In the genomic region with DNA sequence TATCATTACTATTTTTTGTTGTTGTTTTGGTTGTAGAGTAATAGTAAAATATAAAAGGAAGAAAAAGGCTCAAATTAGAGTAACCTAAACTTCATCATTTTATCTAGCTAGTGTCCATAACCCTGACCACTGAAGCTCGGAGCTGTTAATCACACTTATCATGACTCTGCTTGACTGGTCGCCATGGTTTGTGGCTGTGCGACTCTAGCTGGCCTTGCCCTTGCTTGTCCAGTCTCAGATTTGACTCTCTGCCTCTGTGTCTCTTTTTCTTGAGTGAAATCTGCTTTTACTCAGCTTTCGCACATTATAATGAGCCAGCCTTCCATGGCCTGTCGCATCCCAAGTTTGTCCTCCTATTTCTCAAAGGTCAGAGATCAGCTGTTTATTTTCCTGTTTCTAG, we compare ENCODE assay signal across 17 mouse cellular contexts. TPM values are rescaled to one million over a fixed set of nuclear protein-coding genes. Genes with fewer than 3 reads are reported as not detected.
DNase-seq lines count a peak whose midpoint lies in the region; ATAC-seq lines count a peak whose summit lies in the region.
"Had no signal": no experiment of that assay in that cellular context is flagged by ENCODE, and none has a peak within 500 bp of the region (broad histone marks: within the 10 kb centered on the region; RNA-seq: fewer than 3 reads in every experiment).

No protein-coding gene starts in this region.

- ATAC-seq in kidney, embryonic 15.5 days (replicated peaks; ENCODE audit: low FRiP score) = peak; percentile 64
- ATAC-seq: forebrain, embryonic 13.5 days; forebrain, embryonic 15.5 days; forebrain, postnatal 0 days had no signal

- no peak overlapping the region for H3K4me3 ChIP-seq in kidney, embryonic 15.5 days (replicated peaks)
- H3K4me3 ChIP-seq: embryonic facial prominence, embryonic 10.5 days; embryonic facial prominence, embryonic 12.5 days; forebrain, embryonic 13.5 days; forebrain, embryonic 15.5 days had no signal

- no peak overlapping the region for H3K4me2 ChIP-seq in kidney, embryonic 15.5 days
- H3K4me2 ChIP-seq: embryonic facial prominence, embryonic 12.5 days; forebrain, embryonic 13.5 days; forebrain, embryonic 15.5 days had no signal

- H3K9ac ChIP-seq in kidney, embryonic 15.5 days = no peak overlapping the region
- H3K9ac ChIP-seq: embryonic facial prominence, embryonic 12.5 days; forebrain, embryonic 13.5 days; forebrain, embryonic 15.5 days; forebrain, postnatal 0 days had no signal

- H3K27me3 ChIP-seq in kidney, embryonic 15.5 days = no peaks in the 10 kb centered on the region
- H3K27me3 ChIP-seq: embryonic facial prominence, embryonic 12.5 days; forebrain, embryonic 13.5 days; forebrain, embryonic 15.5 days had no signal

- H3K4me1 ChIP-seq in kidney, embryonic 15.5 days = peaks cover 5% of the 10 kb centered on the region; the same call in 1 of the 2 replicates
- H3K4me1 ChIP-seq: embryonic facial prominence, embryonic 10.5 days; embryonic facial prominence, embryonic 12.5 days had no signal

- 30% methylated on average over 5 of the region's 5 CpGs for WGBS in kidney, embryonic 15.5 days

- peak; percentile 61 for DNase-seq in adrenal gland, adult 2 months
- no peak for DNase-seq in adrenal gland, postnatal 4 days (ENCODE audit: low spot score in 2 of 2)
- DNase-seq in adrenal gland, postnatal 14 days = peak; percentile 20
- no peak for DNase-seq in adrenal gland, postnatal 10 days
- DNase-seq in kidney, postnatal 36 days = no peak
- no peak for DNase-seq in right cerebral cortex, adult 2 months (ENCODE audit: low spot score in 2 of 2)
- DNase-seq: cerebellum, adult 11-12 months; cerebellum, adult 2 months; cerebellum, adult 9-10 months; cerebellum, postnatal 10 days; cerebellum, postnatal 25 days; forebrain, postnatal 0 days had no signal

- no peak overlapping the region for H3K27ac ChIP-seq in kidney, embryonic 15.5 days
- H3K27ac ChIP-seq: embryonic facial prominence, embryonic 10.5 days; embryonic facial prominence, embryonic 12.5 days; forebrain, embryonic 13.5 days; forebrain, embryonic 15.5 days had no signal

- peaks cover 15% of the 10 kb centered on the region for H3K36me3 ChIP-seq in kidney, embryonic 15.5 days

- no peaks in the 10 kb centered on the region for H3K9me3 ChIP-seq in kidney, embryonic 15.5 days (replicated peaks)
- H3K9me3 ChIP-seq: embryonic facial prominence, embryonic 10.5 days; embryonic facial prominence, embryonic 12.5 days; forebrain, embryonic 13.5 days; forebrain, embryonic 15.5 days had no signal

RNA-seq across cellular contexts. Expression of a gene that starts 26.8 kb away (rescaled TPM):
- total RNA-seq in adrenal gland, adult 2 months (2021) = 10 to 100 TPM; 27.1 to 32.4 TPM
- 7.1 and 15.7 TPM in 2 replicates for polyA plus RNA-seq in adrenal gland, adult 2 months (2012; rRNA removed)
- 10 to 100 TPM; 51.4 to 67.5 TPM for total RNA-seq in adrenal gland, postnatal 4 days (2021)
- total RNA-seq in adrenal gland, postnatal 14 days (2021) = 30.1 and 32.7 TPM in 2 replicates
- 10 to 100 TPM; 29.6 to 37.9 TPM for total RNA-seq in adrenal gland, postnatal 10 days (2021)
- 48.4 and 50.1 TPM in 2 replicates for polyA plus RNA-seq in kidney, embryonic 15.5 days (2015; fragmentation: Nextera tagmentation; extraction: Ambion mirVana)

Comparison
In these comparisons a context has a peak if more than half of its experiments do, and no peak if none do; other contexts are left out.
1. DNase-seq: peak in adrenal gland, adult 2 months (single experiment) and adrenal gland, postnatal 14 days (single experiment); none in adrenal gland, postnatal 4 days (0 of 2), adrenal gland, postnatal 10 days (single experiment), kidney, postnatal 36 days (0 of 2) and right cerebral cortex, adult 2 months (0 of 2).